ENCODE assay signal across 9 mouse cellular contexts in the genomic region with DNA sequence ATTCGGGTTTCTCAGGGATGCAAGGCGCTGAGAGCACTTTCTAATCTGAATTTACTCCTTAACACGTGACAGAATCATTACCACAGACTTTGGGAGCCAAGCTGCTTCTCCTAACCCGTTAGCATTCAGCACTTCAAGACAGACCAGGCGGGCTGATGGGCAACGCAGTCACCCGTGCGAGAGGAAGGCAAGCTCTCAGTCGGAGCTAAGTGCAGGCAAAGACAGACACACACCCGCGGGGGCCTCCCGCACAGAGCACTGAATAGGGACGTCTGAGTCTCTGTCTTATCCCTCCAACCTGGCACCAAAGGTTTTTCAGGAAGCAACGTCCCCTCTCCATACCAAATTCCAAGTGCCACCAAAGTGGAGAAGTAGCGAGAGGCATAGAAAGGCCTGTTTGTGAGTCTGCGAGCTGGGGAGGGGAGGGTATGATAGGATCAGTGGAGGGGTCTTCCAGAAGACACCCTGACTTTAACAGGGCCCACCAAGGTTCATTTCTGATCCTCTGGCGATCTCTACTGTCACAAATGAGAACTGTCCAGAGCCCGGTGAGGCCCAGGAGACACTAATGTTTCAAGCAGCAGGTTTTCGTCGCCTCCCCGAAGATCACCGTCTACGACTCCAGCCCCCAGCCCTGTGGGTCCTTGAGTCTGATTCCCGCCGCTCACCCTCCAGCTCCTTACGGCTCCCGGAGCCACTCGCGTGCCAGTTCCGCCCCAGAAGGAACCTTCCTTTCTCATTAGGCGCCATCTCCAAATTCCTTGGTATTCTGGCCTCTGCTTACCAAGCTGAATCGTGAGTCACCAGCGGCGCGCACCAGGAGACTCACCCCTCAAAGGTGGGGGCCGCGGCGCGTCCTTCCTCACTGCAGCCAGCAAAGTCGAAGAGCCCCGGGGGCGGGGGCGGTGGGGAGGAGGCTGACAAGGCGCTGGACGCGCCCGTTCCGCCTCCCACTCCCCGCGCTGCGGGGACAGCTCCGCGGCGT. TPM values are rescaled to one million over a fixed set of nuclear protein-coding genes. Genes with fewer than 3 reads are reported as not detected.
DNase-seq lines count a peak whose midpoint lies in the region; ATAC-seq and TF ChIP-seq lines count a peak whose summit lies in the region.
"Had no signal": no experiment of that assay in that cellular context is flagged by ENCODE, and none has a peak within 500 bp of the region (broad histone marks: within the 10 kb centered on the region; RNA-seq: fewer than 3 reads in every experiment).

Gene Nkx2-2, minus strand, starts transcription at position 973 of the 985 bp plus-strand sequence.

- under 1% methylated on average over 51 of the region's 54 CpGs for WGBS in kidney, embryonic 16.5 days
- under 1% methylated on average over 54 of the region's 54 CpGs for WGBS in hindbrain, embryonic 10.5 days
- under 1% methylated on average over 54 of the region's 54 CpGs for WGBS in midbrain, embryonic 14.5 days

- no peaks in the 10 kb centered on the region for H3K9me3 ChIP-seq in kidney, embryonic 16.5 days (ENCODE audit: low read length)
- H3K9me3 ChIP-seq in hindbrain, embryonic 10.5 days: no peaks in the 10 kb centered on the region
- H3K9me3 ChIP-seq in midbrain, embryonic 14.5 days (ENCODE audit: control insufficient read depth, low read length): no peaks in the 10 kb centered on the region

- no peaks in the 10 kb centered on the region for H3K36me3 ChIP-seq in kidney, embryonic 16.5 days (ENCODE audit: insufficient read depth, low read length)
- no peaks in the 10 kb centered on the region for H3K36me3 ChIP-seq in hindbrain, embryonic 10.5 days
- no peaks in the 10 kb centered on the region for H3K36me3 ChIP-seq in midbrain, embryonic 14.5 days (ENCODE audit: control insufficient read depth, insufficient read depth, low read length)

- 0 out of 2 replicates have a peak within 1 kb of the TSS, but pooled peaks have one; percentile 34 for H3K9ac ChIP-seq in kidney, embryonic 16.5 days (replicated peaks; ENCODE audit: low read length)
- peak within 1 kb of the TSS; percentile 37 for H3K9ac ChIP-seq in midbrain, embryonic 14.5 days (replicated peaks; ENCODE audit: low read length)

- 0 out of 2 replicates have a peak, but pooled peaks have one; percentile 33 for ATAC-seq in kidney, embryonic 16.5 days (ENCODE audit: low FRiP score, low TSS enrichment)
- ATAC-seq in midbrain, embryonic 14.5 days (ENCODE audit: low FRiP score, low TSS enrichment): 0 out of 2 replicates have a peak, but pooled peaks have one; percentile 25

- DNase-seq in kidney, postnatal 25 days: no peak
- DNase-seq in hindbrain, embryonic 10.5 days (ENCODE audit: low spot score): peak; percentile 61
- DNase-seq in midbrain, embryonic 14.5 days: peak; percentile 56
- no peak for DNase-seq in spleen, adult 12 weeks (ENCODE audit: low spot score)
- no peak for DNase-seq in left cerebral cortex, postnatal 10 days (ENCODE audit: extremely low spot score in 1 of 2, low spot score in 2 of 2)
- no peak for DNase-seq in T-cell, adult 2 months (ENCODE audit: low spot score)

- H3K4me2 ChIP-seq in kidney, embryonic 16.5 days (replicated peaks; ENCODE audit: low read depth, low read length): peak within 1 kb of the TSS; percentile 64
- peak within 1 kb of the TSS; percentile 56 for H3K4me2 ChIP-seq in midbrain, embryonic 14.5 days (ENCODE audit: low read length)

- no peak for TF ChIP-seq POLR2A in cortical plate, adult 2 months (IDR thresholded peaks at IDR 0.05; ENCODE audit: extremely low read depth, insufficient read depth, low read length)

- H3K4me3 ChIP-seq in kidney, embryonic 16.5 days (ENCODE audit: low read length): peak within 1 kb of the TSS; percentile 44
- peak within 1 kb of the TSS; percentile 28 for H3K4me3 ChIP-seq in cortical plate, adult 2 months (ENCODE audit: insufficient read depth, low read length)
- peak within 1 kb of the TSS; percentile 48 for H3K4me3 ChIP-seq in hindbrain, embryonic 10.5 days
- H3K4me3 ChIP-seq in midbrain, embryonic 14.5 days (replicated peaks; ENCODE audit: low read depth, low read length): peak within 1 kb of the TSS; percentile 35

- no peak within 1 kb of the TSS for H3K27ac ChIP-seq in kidney, embryonic 16.5 days (ENCODE audit: low read length)
- H3K27ac ChIP-seq in cortical plate, adult 2 months (ENCODE audit: insufficient read depth, low read length): no peak within 1 kb of the TSS
- H3K27ac ChIP-seq in hindbrain, embryonic 10.5 days: peak within 1 kb of the TSS; percentile 50; the same call in 1 of the 2 replicates
- 0 out of 2 replicates have a peak within 1 kb of the TSS, but pooled peaks have one; percentile 9 for H3K27ac ChIP-seq in midbrain, embryonic 14.5 days (replicated peaks; ENCODE audit: low read depth, low read length)

- TF ChIP-seq CTCF in cortical plate, adult 2 months (IDR thresholded peaks at IDR 0.05; ENCODE audit: extremely low read depth, insufficient read depth, low read length): no peak

- intact Hi-C loops in left cerebral cortex, postnatal 10 days (cut with DNase I): no loop called here

- peaks cover 18% of the 10 kb centered on the region for H3K4me1 ChIP-seq in kidney, embryonic 16.5 days (ENCODE audit: insufficient read depth, low read length)
- H3K4me1 ChIP-seq in cortical plate, adult 2 months (ENCODE audit: control insufficient read depth, insufficient read depth, low read length): no peaks in the 10 kb centered on the region
- peaks cover 46% of the 10 kb centered on the region for H3K4me1 ChIP-seq in hindbrain, embryonic 10.5 days (replicated peaks)
- peaks cover 7% of the 10 kb centered on the region for H3K4me1 ChIP-seq in midbrain, embryonic 14.5 days (ENCODE audit: control insufficient read depth, insufficient read depth, low read length)

- peaks cover 95% of the 10 kb centered on the region for H3K27me3 ChIP-seq in kidney, embryonic 16.5 days (ENCODE audit: insufficient read depth, low read length)
- H3K27me3 ChIP-seq in hindbrain, embryonic 10.5 days (ENCODE audit: insufficient read depth, poor library complexity, severe bottlenecking): peaks cover 100% of the 10 kb centered on the region
- peaks cover 94% of the 10 kb centered on the region for H3K27me3 ChIP-seq in midbrain, embryonic 14.5 days (ENCODE audit: control insufficient read depth, insufficient read depth, low read length)

RNA-seq across cellular contexts. Expression of gene Nkx2-2, which starts in this region (rescaled TPM):
- not detected in 2 replicates for polyA plus RNA-seq in kidney, embryonic 16.5 days (2015; fragmentation: Nextera tagmentation; extraction: Ambion mirVana)
- polyA plus RNA-seq in cortical plate, adult 2 months (2012; rRNA removed): 6.1 and 8.0 TPM in 2 replicates
- polyA plus RNA-seq in hindbrain, embryonic 10.5 days (2016; fragmentation: Nextera tagmentation; extraction: Ambion mirVana): 3.2 and 5.0 TPM in 2 replicates
- polyA plus RNA-seq in midbrain, embryonic 14.5 days (2014; fragmentation: Nextera tagmentation; extraction: Ambion mirVana): 6.2 and 6.5 TPM in 2 replicates
- total RNA-seq in left cerebral cortex, postnatal 10 days (2021): 10 to 100 TPM in 1 of 2 experiments, 1 to 10 TPM in 1; 6.7 to 10.9 TPM
- polyA plus RNA-seq: liver, embryonic 16.5 days had no signal

Comparison
In these comparisons a context has a peak if more than half of its experiments do, and no peak if none do; other contexts are left out.
1. Peak in ATAC-seq, H3K4me3 ChIP-seq, H3K9ac ChIP-seq and H3K4me2 ChIP-seq in kidney, embryonic 16.5 days; RNA of the gene not detected or under 1 TPM.
2. H3K27ac ChIP-seq: peak in hindbrain, embryonic 10.5 days (single experiment) and midbrain, embryonic 14.5 days (single experiment); none in kidney, embryonic 16.5 days (single experiment) and cortical plate, adult 2 months (single experiment).
3. DNase-seq: peak in hindbrain, embryonic 10.5 days (single experiment) and midbrain, embryonic 14.5 days (single experiment); none in kidney, postnatal 25 days (0 of 2), spleen, adult 12 weeks (single experiment), left cerebral cortex, postnatal 10 days (0 of 2) and T-cell, adult 2 months (single experiment).
4. Peak in every context shown above with its lines, with median percentiles within 50 percentile points of each other: H3K4me3 ChIP-seq.